Mouse (Mus musculus) MEL (cell line): ENCODE measurements at regions not wholly inside any gene's neighbourhood (a gene's known extent, or its start where the extent isn't known, plus 50 kb on each side); places are given as distances from the start of the nearest gene placed in this dataset.

Experiments
- DNase-seq: peaks from one replicate; pipeline ENCODE4 v3.0.0; 2011; ENCODE audit warnings: low read depth, low spot score
- H3K27ac ChIP-seq: 2 replicates; pipeline ENCODE4 v1.5.1; 2012; ENCODE audit warnings: low read depth, mild to moderate bottlenecking, control low read depth, low read length, moderate library complexity; ENCODE audit not compliant: control insufficient read depth
- H3K27me3 ChIP-seq, 2 experiments: fragments of 150-350 bp in 1 of 2; sonication (generic) in 1 of 2; 2 replicates each; pipeline ENCODE4 v1.6.1; 2012; ENCODE audit warnings: low read length in 2 of 2, mild to moderate bottlenecking in 2 of 2, improper control_type of control experiment in 1 of 2, moderate library complexity in 1 of 2; ENCODE audit not compliant: insufficient read depth in 2 of 2, control insufficient read depth in 1 of 2
- H3K36me3 ChIP-seq, 2 experiments: 2 replicates each; pipeline ENCODE4 v1.6.1; 2012 to 2014; ENCODE audit warnings: low read length in 2 of 2, improper control_type of control experiment in 1 of 2, inconsistent platforms in 1 of 2, mild to moderate bottlenecking in 1 of 2; ENCODE audit not compliant: insufficient read depth in 2 of 2, control insufficient read depth in 1 of 2
- H3K4me1 ChIP-seq, 2 experiments: fragments of 150-350 bp in 1 of 2; sonication (generic) in 1 of 2; 2 replicates each; pipeline ENCODE4 v1.6.1; 2012; ENCODE audit warnings: low read length in 2 of 2, improper control_type of control experiment in 1 of 2, mild to moderate bottlenecking in 1 of 2; ENCODE audit not compliant: insufficient read depth in 2 of 2, control insufficient read depth in 1 of 2
- H3K4me3 ChIP-seq, 2 experiments: fragments of 150-350 bp in 1 of 2; sonication (generic) in 1 of 2; 2 replicates each; pipeline ENCODE4 v1.5.1; 2012; ENCODE audit warnings: low read depth in 2 of 2, low read length in 2 of 2, mild to moderate bottlenecking in 2 of 2, moderate library complexity in 2 of 2, control low read depth in 1 of 2, improper control_type of control experiment in 1 of 2; ENCODE audit not compliant: control insufficient read depth in 1 of 2, insufficient read depth in 1 of 2
- H3K79me2 ChIP-seq: 2 replicates; pipeline ENCODE4 v1.6.1; 2012; ENCODE audit warnings: mild to moderate bottlenecking, low read length, moderate library complexity; ENCODE audit not compliant: control insufficient read depth, poor library complexity, insufficient read depth
- H3K9ac ChIP-seq: 2 replicates; pipeline ENCODE4 v1.6.1; 2012; ENCODE audit warnings: low read depth, mild to moderate bottlenecking, control low read depth, low read length, moderate library complexity; ENCODE audit not compliant: control insufficient read depth, poor library complexity, severe bottlenecking
- H3K9me3 ChIP-seq: fragments of 150-350 bp; sonication (generic); replicated peaks from 2 replicates; pipeline ENCODE4 v1.6.1; 2012; ENCODE audit warnings: mild to moderate bottlenecking, low read length, improper control_type of control experiment, moderate library complexity; ENCODE audit not compliant: insufficient read depth
- BHLHE40 ChIP-seq: IDR thresholded peaks from 2 replicates; pipeline ENCODE4 v1.6.1; 2012; ENCODE audit warnings: low read depth, mild to moderate bottlenecking, inconsistent platforms, low read length, improper control_type of control experiment, borderline replicate concordance
- CHD1 ChIP-seq: IDR thresholded peaks from 2 replicates; pipeline ENCODE4 v1.6.1; 2012; ENCODE audit warnings: low read depth, mild to moderate bottlenecking, inconsistent platforms, low read length, improper control_type of control experiment
- E2F4 ChIP-seq: IDR thresholded peaks from 2 replicates; pipeline ENCODE4 v1.6.1; 2011; ENCODE audit warnings: low read depth, low read length, improper control_type of control experiment, borderline replicate concordance
- ELF1 ChIP-seq: IDR thresholded peaks from 2 replicates; pipeline ENCODE4 v1.6.1; 2014; ENCODE audit warnings: low read depth, mild to moderate bottlenecking, inconsistent platforms, low read length, improper control_type of control experiment, moderate library complexity
- EP300 ChIP-seq, 2 experiments: IDR thresholded peaks; 2 replicates each; pipeline ENCODE4 v1.6.1; 2011; ENCODE audit warnings: improper control_type of control experiment in 2 of 2, low read length in 2 of 2, low read depth in 1 of 2, mild to moderate bottlenecking in 1 of 2
- ETS1 ChIP-seq: IDR thresholded peaks from 2 replicates; pipeline ENCODE4 v1.6.1; 2012; ENCODE audit warnings: low read depth, mild to moderate bottlenecking, inconsistent platforms, low read length, improper control_type of control experiment, moderate library complexity
- GABPA ChIP-seq: IDR thresholded peaks from 2 replicates; pipeline ENCODE4 v1.6.1; 2012; ENCODE audit warnings: low read depth, mild to moderate bottlenecking, inconsistent platforms, low read length, improper control_type of control experiment, moderate library complexity
- GATA1 ChIP-seq: IDR thresholded peaks from 2 replicates; pipeline ENCODE4 v1.6.1; 2011; ENCODE audit warnings: low read depth, low read length, improper control_type of control experiment
- HCFC1 ChIP-seq: IDR thresholded peaks from 2 replicates; pipeline ENCODE4 v1.6.1; 2012; ENCODE audit warnings: low read depth, mild to moderate bottlenecking, inconsistent platforms, low read length, improper control_type of control experiment, moderate library complexity
- JUND ChIP-seq: IDR thresholded peaks from 2 replicates; pipeline ENCODE4 v1.6.1; 2011; ENCODE audit warnings: low read depth, mild to moderate bottlenecking, improper control_type of control experiment, low read length
- KAT2A ChIP-seq: conservative IDR thresholded peaks from 2 replicates; pipeline ENCODE4 v1.6.1; 2012; ENCODE audit warnings: low read depth, low read length, improper control_type of control experiment, inconsistent platforms
- MAFK ChIP-seq: IDR thresholded peaks from 2 replicates; pipeline ENCODE4 v1.6.1; 2011; ENCODE audit warnings: low read depth, mild to moderate bottlenecking, low read length, improper control_type of control experiment, borderline replicate concordance
- MAX ChIP-seq: IDR thresholded peaks from 2 replicates; pipeline ENCODE4 v1.6.1; 2011; ENCODE audit warnings: low read length, improper control_type of control experiment
- MAZ ChIP-seq: IDR thresholded peaks from 2 replicates; pipeline ENCODE4 v1.6.1; 2012; ENCODE audit warnings: low read depth, mild to moderate bottlenecking, inconsistent platforms, low read length, improper control_type of control experiment
- MXI1 ChIP-seq: IDR thresholded peaks from 2 replicates; pipeline ENCODE4 v1.6.1; 2011; ENCODE audit warnings: mild to moderate bottlenecking, low read depth, low read length, improper control_type of control experiment
- MYB ChIP-seq: IDR thresholded peaks from 2 replicates; pipeline ENCODE4 v1.6.1; 2011; ENCODE audit warnings: mild to moderate bottlenecking, low read depth, low read length, improper control_type of control experiment
- NELFE ChIP-seq: IDR thresholded peaks from 2 replicates; pipeline ENCODE4 v1.6.1; 2011; ENCODE audit warnings: low read depth, low read length, improper control_type of control experiment
- NRF1 ChIP-seq: IDR thresholded peaks from 2 replicates; pipeline ENCODE4 v1.6.1; 2014; ENCODE audit warnings: low read depth, mild to moderate bottlenecking, inconsistent platforms, low read length, improper control_type of control experiment, moderate library complexity; ENCODE audit not compliant: poor library complexity, insufficient read depth, severe bottlenecking
- POLR2AphosphoS5 ChIP-seq: IDR thresholded peaks from 2 replicates; pipeline ENCODE4 v1.6.1; 2012; ENCODE audit warnings: low read depth, borderline replicate concordance, mild to moderate bottlenecking, inconsistent platforms, low read length, moderate library complexity, mixed read lengths
- RAD21 ChIP-seq: IDR thresholded peaks from 2 replicates; pipeline ENCODE4 v1.6.1; 2011; ENCODE audit warnings: mild to moderate bottlenecking, low read depth, low read length, improper control_type of control experiment
- RCOR1 ChIP-seq: IDR thresholded peaks from 2 replicates; pipeline ENCODE4 v1.6.1; 2012; ENCODE audit warnings: low read depth, mild to moderate bottlenecking, inconsistent platforms, low read length, improper control_type of control experiment
- SMC3 ChIP-seq: IDR thresholded peaks from 2 replicates; pipeline ENCODE4 v1.6.1; 2011; ENCODE audit warnings: low read depth, low read length, improper control_type of control experiment
- TAL1 ChIP-seq: IDR thresholded peaks from 2 replicates; pipeline ENCODE4 v1.6.1; 2012; ENCODE audit warnings: mild to moderate bottlenecking, inconsistent platforms, low read length, moderate library complexity, mixed read lengths
- TBP ChIP-seq: IDR thresholded peaks from 2 replicates; pipeline ENCODE4 v1.8.0; 2011; ENCODE audit warnings: low read depth, low read length, improper control_type of control experiment
- TCF12 ChIP-seq: IDR thresholded peaks from 2 replicates; pipeline ENCODE4 v1.6.1; 2014; ENCODE audit warnings: low read depth, mild to moderate bottlenecking, inconsistent platforms, low read length, improper control_type of control experiment, moderate library complexity
- UBTF ChIP-seq: IDR thresholded peaks from 2 replicates; pipeline ENCODE4 v1.6.1; 2012; ENCODE audit warnings: low read depth, mild to moderate bottlenecking, inconsistent platforms, low read length, improper control_type of control experiment, moderate library complexity, borderline replicate concordance; ENCODE audit not compliant: insufficient read depth
- USF1 ChIP-seq: IDR thresholded peaks from 2 replicates; pipeline ENCODE4 v1.6.1; 2014; ENCODE audit warnings: low read depth, mild to moderate bottlenecking, inconsistent platforms, low read length, improper control_type of control experiment, moderate library complexity
- USF2 ChIP-seq, 2 experiments: IDR thresholded peaks; 2 replicates each; pipeline ENCODE4 v1.6.1; 2011 to 2012; ENCODE audit warnings: improper control_type of control experiment in 2 of 2, low read length in 2 of 2, borderline replicate concordance in 1 of 2, inconsistent platforms in 1 of 2, low read depth in 1 of 2, mild to moderate bottlenecking in 1 of 2; ENCODE audit not compliant: insufficient read depth in 1 of 2
- ZC3H11A ChIP-seq: IDR thresholded peaks from 2 replicates; pipeline ENCODE4 v1.6.1; 2012; ENCODE audit warnings: low read depth, mild to moderate bottlenecking, inconsistent platforms, low read length, improper control_type of control experiment
- ZKSCAN1 ChIP-seq: IDR thresholded peaks from 2 replicates; pipeline ENCODE4 v1.6.1; 2012; ENCODE audit warnings: low read depth, mild to moderate bottlenecking, inconsistent platforms, low read length, improper control_type of control experiment, moderate library complexity

- Histone ChIP-seq H3K9ac (no peak overlapping the region), H3K36me3 (no peaks in the 10 kb centered on the region), H3K4me1 (no peaks in the 10 kb centered on the region), H3K79me2 (no peaks in the 10 kb centered on the region), H3K27me3 (no peaks in the 10 kb centered on the region), H3K4me3 (no peak overlapping the region), H3K9me3 (no peaks in the 10 kb centered on the region), H3K27ac (no peak overlapping the region)
- TF ChIP-seq E2F4 = no peak
- no peak for TF ChIP-seq MAX
- no peak for TF ChIP-seq UBTF
- no peak for TF ChIP-seq RCOR1
- TF ChIP-seq USF1 = no peak
- TF ChIP-seq ZKSCAN1 = no peak
- TF ChIP-seq GABPA = no peak
- no peak for TF ChIP-seq POLR2AphosphoS5
- no peak for TF ChIP-seq NRF1
- no peak for TF ChIP-seq EP300 (IDR thresholded peaks at IDR 0.05; ENCODE audit: low read depth in 1 of 2, low read length in 2 of 2)
- no peak for TF ChIP-seq MAZ
- no peak for TF ChIP-seq SMC3
- TF ChIP-seq HCFC1 = no peak
- TF ChIP-seq USF2 (IDR thresholded peaks at IDR 0.05; ENCODE audit: borderline replicate concordance in 1 of 2, insufficient read depth in 1 of 2, low read depth in 1 of 2, low read length in 2 of 2) = no peak
- TF ChIP-seq BHLHE40 = no peak
- TF ChIP-seq JUND = no peak
- no peak for TF ChIP-seq KAT2A
- no peak for TF ChIP-seq NELFE
- no peak for TF ChIP-seq TBP
- no peak for DNase-seq
Observed at GRCm38 (mm10) chr17:67509921-67510320, 122.6 kb downstream of the Lrrc30 start.

- Histone ChIP-seq H3K27me3 (no peaks in the 10 kb centered on the region), H3K27ac (no peak overlapping the region), H3K36me3 (no peaks in the 10 kb centered on the region), H3K4me1 (no peaks in the 10 kb centered on the region), H3K4me3 (no peak overlapping the region), H3K79me2 (no peaks in the 10 kb centered on the region), H3K9ac (no peak overlapping the region)
- DNase-seq = no peak
- TF ChIP-seq GABPA (no peak), HCFC1 (no peak), CHD1 (no peak), SMC3 (no peak), KAT2A (no peak), RAD21 (no peak), MAZ (no peak), EP300 (IDR thresholded peaks at IDR 0.05; ENCODE audit: low read depth in 1 of 2, low read length in 2 of 2) (no peak), TCF12 (no peak), MYB (no peak), UBTF (no peak), MAFK (no peak), ZC3H11A (no peak), TAL1 (no peak), ETS1 (no peak), MXI1 (no peak), JUND (no peak), GATA1 (no peak), ELF1 (no peak), TBP (no peak)
- TF ChIP-seq, all 39 proteins: peak for 0
- H3K9me3 ChIP-seq = no peaks in the 10 kb centered on the region
Observed at GRCm38 (mm10) chr17:67509091-67509618, 123.4 kb downstream of the Lrrc30 start.
